8 mouse cellular contexts compared by ENCODE assay signal in the genomic region with DNA sequence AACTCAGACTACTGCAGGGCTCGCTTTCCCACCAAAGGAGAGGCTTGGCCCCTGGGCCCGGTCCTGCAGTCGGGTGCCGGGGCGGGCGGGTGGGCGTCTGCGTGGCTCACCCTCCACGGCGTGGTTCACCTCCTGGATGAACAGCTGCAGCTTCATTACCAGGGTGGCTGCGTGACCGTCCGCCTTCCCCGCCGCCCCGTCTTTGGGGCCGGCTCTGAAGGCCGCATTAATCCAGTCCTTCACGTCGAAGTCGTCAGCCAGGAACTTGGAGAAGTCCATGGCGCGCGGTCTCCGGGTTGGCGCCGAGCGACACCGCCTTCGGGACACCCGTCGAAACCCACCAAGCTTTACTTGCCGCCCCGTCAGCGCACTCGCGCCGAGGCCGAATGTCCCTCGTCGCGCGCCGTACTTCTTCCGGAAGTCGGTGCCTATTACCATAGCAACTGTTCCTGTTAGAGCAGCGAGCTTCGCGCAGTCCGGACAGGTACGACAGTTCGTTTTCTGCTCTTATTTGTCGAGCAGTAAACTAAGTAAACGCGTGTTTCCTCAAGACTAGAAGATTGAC. TPM values are rescaled to one million over a fixed set of nuclear protein-coding genes. Genes with fewer than 3 reads are reported as not detected.
DNase-seq lines count a peak whose midpoint lies in the region; ATAC-seq and TF ChIP-seq lines count a peak whose summit lies in the region.

Gene Cog7, minus strand, starts transcription at position 405 of the 565 bp plus-strand sequence.

- no peaks in the 10 kb centered on the region for H3K27me3 ChIP-seq in forebrain, embryonic 15.5 days

- under 1% methylated on average over 55 of the region's 55 CpGs for WGBS in forebrain, embryonic 15.5 days
- WGBS in lung, adult 2 months = 1% methylated on average over 55 of the region's 55 CpGs

- peak; percentile 68; the same call in 1 of the 2 replicates for TF ChIP-seq POLR2A in lung, adult 2 months (IDR thresholded peaks at IDR 0.05; ENCODE audit: borderline replicate concordance, extremely low read depth, low read depth, low read length)

- H3K9me3 ChIP-seq in ES-E14 (ENCODE audit: control insufficient read depth, insufficient read depth, low read depth, low read length) = no peaks in the 10 kb centered on the region
- no peaks in the 10 kb centered on the region for H3K9me3 ChIP-seq in forebrain, embryonic 15.5 days

- peak within 1 kb of the TSS; percentile 94 for H3K9ac ChIP-seq in ES-E14 (ENCODE audit: insufficient read depth, low read depth, low read length, poor library complexity, severe bottlenecking)
- peak within 1 kb of the TSS; percentile 53 for H3K9ac ChIP-seq in forebrain, embryonic 15.5 days (replicated peaks)

- in situ Hi-C loops in ES-E14 (cut with MboI; ENCODE audit: low sequenced_read_pairs in 2 of 2, unreplicated experiment in 2 of 2) = no loop called here

- no peak within 1 kb of the TSS for H3K27ac ChIP-seq in ES-E14 (ENCODE audit: insufficient read depth, low read depth, low read length, poor library complexity, severe bottlenecking)
- H3K27ac ChIP-seq in forebrain, embryonic 15.5 days (replicated peaks) = no peak within 1 kb of the TSS; the same call in 1 of the 2 replicates

- H3K4me1 ChIP-seq in ES-E14 (ENCODE audit: control insufficient read depth in 2 of 2, insufficient read depth in 2 of 2, low read length in 2 of 2, poor library complexity in 1 of 2) = no peaks in the 10 kb centered on the region
- peaks cover 11% of the 10 kb centered on the region for H3K4me1 ChIP-seq in forebrain, embryonic 15.5 days
- no peaks in the 10 kb centered on the region for H3K4me1 ChIP-seq in lung, adult 2 months (ENCODE audit: control insufficient read depth, insufficient read depth, low read length)

- H3K4me2 ChIP-seq in forebrain, embryonic 15.5 days (replicated peaks) = peak within 1 kb of the TSS; percentile 68

- peak; percentile 93 for ATAC-seq in forebrain, embryonic 15.5 days (replicated peaks)
- ATAC-seq in neutrophil, adult 5-6 weeks (ENCODE audit: extremely low read depth, insufficient number of reproducible peaks, low FRiP score, poor library complexity, severe bottlenecking) = peak; percentile 91

- intact Hi-C loops in heart, postnatal 25 days (cut with DNase I) = loop anchor here (5.0 kb wide), 1 partner anchor 86 kb away; the partner anchor contains the start of genes Ears2 and Ubfd1

- peaks cover 4% of the 10 kb centered on the region; the same call in 1 of the 2 replicates for H3K36me3 ChIP-seq in ES-E14 (ENCODE audit: control insufficient read depth, insufficient read depth, low read length, poor library complexity, severe bottlenecking)
- no peaks in the 10 kb centered on the region; the same call in 1 of the 2 replicates for H3K36me3 ChIP-seq in forebrain, embryonic 15.5 days

- peak; percentile 85 for DNase-seq in ES-E14 (ENCODE audit: low read depth, low spot score)
- peak; percentile 89 for DNase-seq in cerebellum, adult 11-12 months
- peak; percentile 78 for DNase-seq in heart, postnatal 25 days (ENCODE audit: low spot score)
- peak; percentile 85 to 95 for DNase-seq in layer of hippocampus, adult 18-20 months (ENCODE audit: low spot score in 2 of 2)
- peak; percentile 96 for DNase-seq in lung, adult 2 months
- DNase-seq in thymus, adult 18-20 months = peak; percentile 82 to 89

- no peak for TF ChIP-seq CTCF in lung, adult 2 months (IDR thresholded peaks at IDR 0.05; ENCODE audit: insufficient read depth, low read length)

- peak within 1 kb of the TSS; percentile 64 to 98 for H3K4me3 ChIP-seq in ES-E14 (ENCODE audit: insufficient read depth in 1 of 2, low read depth in 1 of 2, low read length in 2 of 2, poor library complexity in 1 of 2, severe bottlenecking in 1 of 2)
- peak within 1 kb of the TSS; percentile 69 for H3K4me3 ChIP-seq in forebrain, embryonic 15.5 days
- peak within 1 kb of the TSS; percentile 78 for H3K4me3 ChIP-seq in lung, adult 2 months (replicated peaks; ENCODE audit: extremely low read depth, low read depth, low read length)

TF ChIP-seq in ES-E14, 5 proteins besides CTCF, POLR2A, EP300 and RAD21:
- TF ChIP-seq ZNF384 (IDR thresholded peaks at IDR 0.05; ENCODE audit: low read depth, low read length) (no peak), MAFK (IDR thresholded peaks at IDR 0.05; ENCODE audit: insufficient read depth, low read depth, low read length) (0 out of 2 replicates have a peak, but pooled peaks have one; percentile 14), HCFC1 (IDR thresholded peaks at IDR 0.05; ENCODE audit: borderline replicate concordance, insufficient read depth, low read length) (peak; percentile 79; the same call in 1 of the 2 replicates)

RNA-seq across cellular contexts. Expression of gene Cog7, which starts in this region (rescaled TPM):
- total RNA-seq in ES-E14 (2012; rRNA removed) = 17.7 and 19.9 TPM in 2 replicates
- polyA plus RNA-seq in forebrain, embryonic 15.5 days (2015; fragmentation: Nextera tagmentation; extraction: Ambion mirVana) = 21.4 and 22.1 TPM in 2 replicates
- 10 to 100 TPM; 13.8 to 15.2 TPM for total RNA-seq in heart, postnatal 25 days (2021)
- total RNA-seq in layer of hippocampus, adult 18-20 months (2021) = 10 to 100 TPM; 41.5 to 46.0 TPM
- 25.6 and 29.7 TPM in 2 replicates for polyA plus RNA-seq in lung, adult 2 months (2012; rRNA removed)
- 8.0 and 9.5 TPM in 2 replicates for total RNA-seq in neutrophil, adult 5-6 weeks (2017)
